Mouse (Mus musculus) adipocyte (in vitro differentiated cells): ENCODE measurements at regions not wholly inside any gene's neighbourhood (a gene's known extent, or its start where the extent isn't known, plus 50 kb on each side); places are given as distances from the start of the nearest gene placed in this dataset.
A peak's percentile ranks its signal among the peaks of the same experiment; 100 is the strongest.
"Not testable (repeated sequence)": the region's sequence is repeated elsewhere in the genome, so short reads cannot be mapped to it uniquely, and the experiment has no call there.

Source experiments
- DNase-seq: peaks from one replicate; pipeline ENCODE4 v3.0.0-alpha.2; 2016; ENCODE audit warnings: low spot score

GRCm38 (mm10) chr10:8136662-8137061 lies 180.6 kb upstream of the Tab2 start:
- no peak for DNase-seq

- DNase-seq = no peak
Observed at GRCm38 (mm10) chr10:8135272-8135671, 179.2 kb upstream of the Tab2 start.

DNA sequence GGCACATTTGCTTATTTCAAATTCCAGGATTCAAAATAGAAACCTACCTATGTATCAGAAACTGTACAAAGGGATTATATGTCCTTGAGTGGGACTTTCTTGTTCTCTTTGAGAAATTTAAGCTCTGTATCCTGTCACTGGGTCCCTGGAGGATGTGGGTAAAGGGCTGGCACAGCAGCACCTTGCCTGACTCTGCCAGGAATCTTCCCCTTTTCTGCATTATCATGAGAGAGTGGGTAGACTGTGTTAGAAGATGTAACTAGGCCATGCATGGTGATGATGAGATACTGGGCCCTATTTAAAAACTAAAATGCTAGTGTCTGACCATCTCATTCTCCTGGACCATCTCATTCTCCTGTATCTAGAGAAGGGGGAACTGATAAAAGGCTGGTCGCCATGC lies 178.4 kb upstream of the Tab2 start:
- DNase-seq = no peak

DNA sequence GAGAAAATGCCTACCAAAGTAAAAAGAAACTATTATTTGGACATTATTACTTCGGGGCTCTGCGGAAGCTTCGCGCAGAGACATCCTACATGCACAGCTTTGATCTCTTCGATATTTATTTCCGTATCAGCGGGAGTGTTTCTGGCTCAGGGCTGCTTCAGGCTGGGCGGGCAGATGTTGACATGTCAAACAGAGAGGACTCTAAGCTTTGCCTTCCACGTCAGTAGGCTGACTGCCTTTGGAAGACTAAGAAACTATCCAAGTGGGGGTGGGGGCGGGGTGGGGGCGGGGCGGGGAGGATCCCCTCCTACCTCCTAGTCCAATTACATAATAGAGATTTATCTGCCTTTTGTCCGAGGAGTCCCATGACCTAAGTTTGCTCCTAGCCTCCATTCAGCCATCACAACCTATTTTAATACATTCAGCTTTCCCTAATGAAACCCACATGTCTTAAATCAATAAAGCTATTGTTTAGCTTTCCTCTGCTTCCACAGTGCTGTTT lies 177.5 kb upstream of the Tab2 start:
- DNase-seq = no peak

DNA sequence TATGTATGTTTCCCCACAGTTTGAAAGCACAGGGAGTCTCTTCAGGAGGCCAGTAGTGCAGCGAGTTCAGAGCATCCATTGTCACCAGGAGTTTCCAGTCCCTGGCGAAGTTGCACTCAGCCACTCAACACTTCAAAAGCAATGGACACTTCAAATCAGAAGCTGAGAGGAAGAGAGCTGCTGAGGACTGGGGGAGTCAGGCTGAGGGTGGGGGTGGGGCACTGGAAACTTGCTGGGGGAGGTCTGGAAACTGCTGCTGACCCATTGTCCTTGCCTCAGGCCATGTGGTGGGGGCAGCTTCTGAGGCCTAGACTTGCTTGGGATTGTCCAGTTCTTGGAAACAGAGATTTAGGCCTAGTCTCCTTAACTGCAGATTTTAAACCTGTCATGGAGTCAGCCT lies 176.8 kb upstream of the Tab2 start:
- no peak for DNase-seq

DNA sequence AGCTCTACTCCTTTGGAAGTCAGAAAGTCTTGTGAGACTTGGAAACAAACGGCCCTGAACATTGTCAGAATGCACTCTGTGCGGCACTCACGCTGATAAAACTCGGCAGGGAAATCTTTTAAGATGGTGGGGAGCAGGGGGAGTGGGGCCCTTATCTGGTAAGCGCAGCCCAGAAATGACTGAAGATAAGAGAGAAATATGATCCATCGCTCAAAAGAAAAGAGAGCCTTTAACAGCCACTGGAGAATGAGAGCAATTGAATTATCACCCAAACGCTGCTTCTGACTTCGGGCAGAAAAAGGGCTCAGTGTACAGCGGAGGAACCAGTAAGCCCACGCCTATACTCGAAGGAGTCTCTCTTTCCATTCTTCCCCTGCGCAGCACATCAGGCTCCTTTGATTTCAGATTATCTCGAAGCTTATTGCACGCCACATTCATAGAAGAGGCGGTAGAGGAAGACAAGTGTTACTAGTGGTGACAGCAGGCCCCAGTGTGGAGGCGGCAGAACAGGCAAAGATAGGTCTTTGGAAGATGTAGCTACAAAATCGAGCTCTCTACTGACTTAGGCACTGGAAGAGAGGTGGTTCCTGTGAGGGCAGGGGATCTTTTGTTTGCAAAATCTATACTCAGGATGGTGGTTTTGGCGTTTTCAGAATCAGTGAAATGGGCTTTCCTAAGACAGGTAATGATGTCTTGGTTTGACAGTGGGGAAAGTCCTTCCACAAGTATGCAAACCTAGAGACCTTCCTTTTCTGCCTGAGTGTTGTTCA lies 174.6 kb upstream of the Tab2 start:
- DNase-seq = no peak

GRCm38 (mm10) chr10:8130057-8130456 lies 174.0 kb upstream of the Tab2 start:
- DNase-seq = no peak

GRCm38 (mm10) chr10:8124124-8124523 lies 168.1 kb upstream of the Tab2 start:
- DNase-seq = no peak

DNA sequence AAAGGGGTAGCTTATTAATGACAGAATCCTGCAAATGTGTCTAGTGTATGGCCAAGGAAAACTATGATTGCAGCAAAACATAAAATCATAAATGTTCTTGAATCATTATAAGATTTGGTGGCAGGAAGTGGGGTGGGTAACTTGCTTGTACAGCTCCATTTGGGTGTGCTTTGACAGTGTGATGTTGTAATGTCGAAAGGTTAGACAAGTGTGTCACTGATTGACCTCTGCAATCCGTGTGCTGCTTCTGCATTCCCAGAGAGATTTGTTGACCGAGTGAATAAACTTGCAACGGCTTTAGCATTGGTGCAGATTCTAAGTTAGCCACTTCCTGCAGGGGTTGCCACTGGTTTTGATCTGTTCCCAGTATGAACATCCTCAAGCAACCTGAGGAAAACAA lies 165.9 kb upstream of the Tab2 start:
- no peak for DNase-seq

DNA sequence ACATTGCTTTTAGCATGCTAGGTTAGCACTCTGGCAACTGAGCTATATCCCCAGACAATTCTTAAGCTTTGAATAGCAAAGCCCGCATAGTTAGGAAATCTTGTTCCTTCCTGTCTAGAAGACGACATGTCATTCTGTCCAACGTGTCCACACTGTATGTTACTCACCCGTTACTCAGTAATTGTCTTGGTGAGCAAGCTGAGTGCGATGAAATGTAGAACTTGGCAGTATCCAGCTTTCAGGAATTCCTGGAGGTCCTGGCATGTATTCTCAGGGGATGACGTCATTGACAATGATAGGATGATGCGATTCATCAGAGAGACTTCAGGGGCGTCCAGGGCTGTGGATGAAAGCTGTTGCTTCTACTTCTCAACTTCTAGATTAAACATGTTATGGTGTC lies 160.8 kb upstream of the Tab2 start:
- DNase-seq = no peak

GRCm38 (mm10) chr10:8114932-8115331 lies 158.9 kb upstream of the Tab2 start:
- not testable (repeated sequence) for DNase-seq

- no peak for DNase-seq
Observed at GRCm38 (mm10) chr10:8114530-8114929, 158.5 kb upstream of the Tab2 start.

DNA sequence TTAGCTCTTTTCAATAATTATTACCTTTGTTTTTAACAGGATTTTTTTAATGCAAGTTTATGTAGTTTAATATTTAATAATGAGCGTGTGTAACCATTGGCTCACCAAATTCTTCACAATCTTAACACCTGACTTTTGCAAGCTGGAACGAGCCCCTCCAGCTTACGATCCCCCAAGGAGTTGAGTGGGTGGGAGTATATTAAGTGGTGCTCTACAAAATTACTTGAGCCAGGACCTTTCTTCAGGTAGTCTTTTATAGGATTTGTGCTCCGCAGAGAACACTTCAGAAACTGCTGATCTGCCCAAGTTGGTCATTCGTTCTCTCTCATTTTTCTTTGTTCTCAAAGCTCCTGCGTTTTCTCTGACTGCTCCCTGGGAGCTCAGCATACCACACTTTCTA lies 144.5 kb upstream of the Tab2 start:
- DNase-seq = no peak

DNA sequence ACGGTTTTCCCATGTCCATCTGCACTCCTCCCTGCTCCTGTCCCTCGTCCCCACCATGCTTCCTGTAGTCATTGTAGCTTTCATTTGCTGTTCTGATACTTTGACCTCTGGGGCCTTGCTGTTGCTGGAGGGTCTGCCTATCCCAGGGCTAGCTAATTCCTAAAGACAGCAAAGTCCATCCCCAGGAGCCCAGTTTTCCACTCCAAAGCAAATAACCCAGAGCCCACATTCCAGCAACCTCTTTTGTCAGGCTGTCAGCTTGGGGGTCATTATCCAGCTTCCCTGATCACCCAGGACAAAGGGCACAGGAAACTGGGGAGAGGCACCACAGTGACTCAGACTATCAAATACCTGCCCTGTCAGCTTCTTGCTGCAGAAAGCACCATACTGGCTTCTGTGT lies 139.9 kb upstream of the Tab2 start:
- DNase-seq = no peak

DNA sequence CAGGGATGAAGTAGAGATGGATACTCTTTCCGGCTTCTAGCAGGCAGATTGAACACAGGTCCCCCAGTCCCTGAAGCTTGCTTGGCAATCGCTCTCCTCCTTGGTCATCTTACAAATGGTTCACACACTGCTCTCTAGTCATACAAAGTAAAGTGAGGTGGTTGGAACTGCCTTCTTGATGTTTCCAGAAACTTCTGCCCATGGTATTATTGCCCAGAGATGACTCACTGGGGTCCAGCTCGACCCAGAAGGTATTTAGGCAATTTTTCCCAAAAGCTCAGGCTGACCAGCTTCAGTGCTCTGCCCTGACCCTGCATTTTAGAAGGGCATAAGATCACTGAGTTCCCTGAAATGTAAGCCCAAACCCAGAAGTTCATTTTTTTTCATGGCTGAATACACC lies 139.2 kb upstream of the Tab2 start:
- no peak for DNase-seq

GRCm38 (mm10) chr10:8091871-8092552 lies 136.0 kb upstream of the Tab2 start:
- no peak for DNase-seq

- DNase-seq = no peak
Observed at GRCm38 (mm10) chr10:8089296-8089695, 133.3 kb upstream of the Tab2 start.

GRCm38 (mm10) chr10:8088737-8089136 lies 132.7 kb upstream of the Tab2 start:
- DNase-seq = no peak

GRCm38 (mm10) chr10:8088321-8088720 lies 132.3 kb upstream of the Tab2 start:
- DNase-seq = no peak

DNA sequence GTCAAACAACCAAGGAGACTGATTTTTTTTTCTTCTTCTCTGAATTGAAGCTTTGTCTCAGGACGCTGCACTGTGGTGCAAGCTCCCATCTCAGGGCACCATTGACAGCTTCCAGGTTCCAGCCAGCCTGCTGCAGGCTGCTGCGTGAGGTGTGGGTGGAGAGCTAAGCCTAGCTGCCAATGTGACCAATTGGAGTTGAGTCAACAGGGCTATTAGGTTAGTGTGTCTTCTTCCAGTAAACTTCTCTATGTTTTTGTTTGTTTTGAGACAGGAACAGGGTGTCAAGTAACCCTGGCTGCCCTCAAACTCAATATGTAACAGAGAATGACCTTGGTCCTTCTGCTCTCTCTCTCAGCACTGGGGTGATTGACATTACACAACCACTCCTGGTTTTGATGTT lies 131.1 kb upstream of the Tab2 start:
- peak; percentile 27 for DNase-seq

DNA sequence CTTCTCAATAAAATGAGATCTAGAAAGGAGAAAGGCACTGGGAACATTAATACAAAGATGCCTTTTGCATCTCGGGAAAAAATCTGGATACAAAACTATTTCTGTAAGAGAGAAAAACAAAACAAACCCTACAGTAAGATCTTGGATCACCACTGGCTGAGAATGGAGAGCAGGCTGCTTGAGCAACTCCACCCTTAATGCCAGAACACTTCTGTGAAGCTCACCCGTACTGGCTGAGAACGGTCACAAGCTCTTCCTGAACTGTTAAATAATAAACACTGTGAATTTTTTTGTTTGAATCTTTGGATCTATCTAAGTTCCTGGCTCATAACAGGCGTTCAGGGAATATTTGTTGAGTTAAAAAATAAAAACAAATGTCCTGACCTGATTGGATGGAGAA lies 130.4 kb upstream of the Tab2 start:
- peak; percentile 21 for DNase-seq

GRCm38 (mm10) chr10:8077904-8078811 lies 122.1 kb upstream of the Tab2 start:
- no peak for DNase-seq

DNA sequence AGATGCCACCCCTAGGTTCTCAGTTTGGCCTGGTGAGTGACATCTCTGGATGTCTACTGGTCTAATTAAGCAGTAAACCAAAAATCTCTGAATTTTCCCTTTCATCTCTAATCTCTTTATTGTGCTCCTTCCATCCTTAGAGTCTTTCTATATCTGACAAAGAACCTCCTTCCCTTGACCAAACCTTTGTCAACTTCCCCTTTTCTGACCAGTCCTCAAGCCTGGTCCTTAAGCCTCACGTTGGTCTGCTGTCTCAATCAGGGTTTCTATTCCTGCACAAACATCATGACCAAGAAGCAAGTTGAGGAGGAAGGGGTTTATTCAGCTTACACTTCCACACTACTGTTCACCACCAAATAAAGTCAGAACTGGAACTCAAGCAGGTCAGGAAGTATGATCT lies 116.4 kb upstream of the Tab2 start:
- no peak for DNase-seq
